8 mouse cellular contexts compared by ENCODE assay signal in genomic region chr8:56294373-56294877, GRCm38 (mm10). TPM values are rescaled to one million over a fixed set of nuclear protein-coding genes. Genes with fewer than 3 reads are reported as not detected.
A peak's percentile ranks its signal among the peaks of the same experiment; 100 is the strongest.
DNase-seq lines count a peak whose midpoint lies in the region; ATAC-seq and TF ChIP-seq lines count a peak whose summit lies in the region.

Hpgd (plus strand) TSS chr8:56294585.

- DNase-seq in cerebellum, postnatal 25 days, result peak; percentile 15 to 45
- no peak for DNase-seq in cerebellum, adult 18-20 months
- peak; percentile 69 for DNase-seq in embryonic facial prominence, embryonic 11.5 days (ENCODE audit: low spot score)
- peak; percentile 64 to 65 for DNase-seq in heart, adult 18-20 months
- DNase-seq in kidney, adult 2 months, result peak; percentile 65
- DNase-seq in liver, embryonic 13.5 days, result no peak
- DNase-seq in urinary bladder, adult 2 months (ENCODE audit: low spot score), result peak; percentile 68

- no peak within 1 kb of the TSS for H3K27ac ChIP-seq in embryonic facial prominence, embryonic 11.5 days (replicated peaks; ENCODE audit: low read depth, low read length)
- H3K27ac ChIP-seq in kidney, adult 2 months (ENCODE audit: insufficient read depth, low read depth, low read length), result no peak within 1 kb of the TSS
- peak within 1 kb of the TSS; percentile 1; the same call in 1 of the 2 replicates for H3K27ac ChIP-seq in liver, embryonic 13.5 days

- peak; percentile 87 for ATAC-seq in embryonic facial prominence, embryonic 11.5 days (replicated peaks; ENCODE audit: insufficient number of reproducible peaks, low FRiP score, low TSS enrichment, low read depth)
- peak; percentile 54 for ATAC-seq in liver, embryonic 13.5 days (ENCODE audit: low read depth)

- H3K79me2 ChIP-seq in myocyte (ENCODE audit: control insufficient read depth, insufficient read depth), result no peaks in the 10 kb centered on the region

- H3K4me1 ChIP-seq in embryonic facial prominence, embryonic 11.5 days (ENCODE audit: control insufficient read depth, insufficient read depth, low read length), result no peaks in the 10 kb centered on the region; the same call in 1 of the 2 replicates
- H3K4me1 ChIP-seq in kidney, adult 2 months (ENCODE audit: control insufficient read depth, insufficient read depth, low read length), result peaks cover 4% of the 10 kb centered on the region
- H3K4me1 ChIP-seq in liver, embryonic 13.5 days (replicated peaks), result 0 out of 2 replicates have a peak, but pooled peaks cover 4% of the 10 kb centered on the region

- WGBS in embryonic facial prominence, embryonic 11.5 days, result under 1% methylated on average over 33 of the region's 33 CpGs
- under 1% methylated on average over 33 of the region's 33 CpGs for WGBS in kidney, adult 2 months
- under 1% methylated on average over 33 of the region's 33 CpGs for WGBS in liver, embryonic 13.5 days (ENCODE audit: insufficient replicate concordance)

- peak within 1 kb of the TSS; percentile 38 for H3K4me3 ChIP-seq in embryonic facial prominence, embryonic 11.5 days (ENCODE audit: low read depth, low read length)
- H3K4me3 ChIP-seq in kidney, adult 2 months (ENCODE audit: insufficient read depth, low read depth, low read length), result peak within 1 kb of the TSS; percentile 63
- H3K4me3 ChIP-seq in liver, embryonic 13.5 days (replicated peaks), result peak within 1 kb of the TSS; percentile 53
- no peak within 1 kb of the TSS for H3K4me3 ChIP-seq in myocyte

- H3ac ChIP-seq in myocyte (ENCODE audit: control insufficient read depth, insufficient read length), result no peak within 1 kb of the TSS

- H3K27me3 ChIP-seq in embryonic facial prominence, embryonic 11.5 days (ENCODE audit: control insufficient read depth, insufficient read depth, low read length), result no peaks in the 10 kb centered on the region
- H3K27me3 ChIP-seq in kidney, adult 2 months (replicated peaks; ENCODE audit: control insufficient read depth, insufficient read depth, low read length), result no peaks in the 10 kb centered on the region
- H3K27me3 ChIP-seq in liver, embryonic 13.5 days, result peaks cover 12% of the 10 kb centered on the region
- no peaks in the 10 kb centered on the region for H3K27me3 ChIP-seq in myocyte (ENCODE audit: control insufficient read depth, insufficient read depth, insufficient read length)

- peak within 1 kb of the TSS; percentile 78 for H3K4me2 ChIP-seq in embryonic facial prominence, embryonic 11.5 days (ENCODE audit: low read depth, low read length)
- peak within 1 kb of the TSS; percentile 60 for H3K4me2 ChIP-seq in liver, embryonic 13.5 days
- H3K4me2 ChIP-seq in myocyte (ENCODE audit: low read depth), result peak within 1 kb of the TSS; percentile 47

- no peak for TF ChIP-seq CTCF in kidney, adult 2 months (conservative IDR thresholded peaks at IDR 0.05; ENCODE audit: insufficient read depth, insufficient read length, low read depth, low read length)

- no peaks in the 10 kb centered on the region for H3K9me3 ChIP-seq in embryonic facial prominence, embryonic 11.5 days (replicated peaks; ENCODE audit: control insufficient read depth, low read length)
- H3K9me3 ChIP-seq in liver, embryonic 13.5 days (replicated peaks), result no peaks in the 10 kb centered on the region

- peak within 1 kb of the TSS; percentile 52 for H3K9ac ChIP-seq in embryonic facial prominence, embryonic 11.5 days (replicated peaks; ENCODE audit: low read length)
- H3K9ac ChIP-seq in liver, embryonic 13.5 days, result peak within 1 kb of the TSS; percentile 47

- TF ChIP-seq POLR2A in kidney, adult 2 months (IDR thresholded peaks at IDR 0.05; ENCODE audit: low read depth, low read length), result no peak
- no peak for TF ChIP-seq POLR2A in myocyte (IDR thresholded peaks at IDR 0.05; ENCODE audit: insufficient read length, low read depth)

- H3K36me3 ChIP-seq in embryonic facial prominence, embryonic 11.5 days (replicated peaks; ENCODE audit: control insufficient read depth, insufficient read depth, low read depth, low read length), result no peaks in the 10 kb centered on the region
- H3K36me3 ChIP-seq in kidney, adult 2 months (ENCODE audit: control insufficient read depth, insufficient read depth, low read length), result no peaks in the 10 kb centered on the region
- no peaks in the 10 kb centered on the region for H3K36me3 ChIP-seq in liver, embryonic 13.5 days
- no peaks in the 10 kb centered on the region for H3K36me3 ChIP-seq in myocyte (ENCODE audit: control insufficient read depth, insufficient read depth)

TF ChIP-seq in myocyte, 11 proteins besides CTCF, POLR2A, EP300 and RAD21:
- no peak for TF ChIP-seq USF1 (IDR thresholded peaks at IDR 0.05; ENCODE audit: low read depth)
- TF ChIP-seq TCF12 (IDR thresholded peaks at IDR 0.05; ENCODE audit: insufficient read depth, poor library complexity, severe bottlenecking), result no peak
- no peak for TF ChIP-seq SRF (IDR thresholded peaks at IDR 0.05; ENCODE audit: control insufficient read depth, insufficient read length, low read depth)
- TF ChIP-seq MYOD1 (IDR thresholded peaks at IDR 0.05; ENCODE audit: control insufficient read depth in 1 of 3, insufficient read length in 2 of 3, low read depth in 2 of 3), result no peak
- TF ChIP-seq TCF3 (IDR thresholded peaks at IDR 0.05; ENCODE audit: insufficient read length, low read depth), result no peak

RNA-seq across cellular contexts. Expression of gene Hpgd, which starts in this region (rescaled TPM):
- polyA plus RNA-seq in embryonic facial prominence, embryonic 11.5 days (2014; fragmentation: Nextera tagmentation; extraction: Ambion mirVana), result 34.5 and 44.9 TPM in 2 replicates
- total RNA-seq in heart, adult 18-20 months (2021), result 1 to 10 TPM; 5.9 to 6.8 TPM
- polyA plus RNA-seq in kidney, adult 2 months (2012; rRNA removed), result 18.4 and 18.8 TPM in 2 replicates
- polyA plus RNA-seq in liver, embryonic 13.5 days (2015; fragmentation: Nextera tagmentation; extraction: Ambion mirVana), result 15.7 and 22.8 TPM in 2 replicates
- polyA plus RNA-seq in myocyte (2012; fragmentation: generic; extraction: Trizol), result 0.13 TPM
- 138 and 145 TPM in 2 replicates for polyA plus RNA-seq in urinary bladder, adult 2 months (2012; rRNA removed)

Comparison
In these comparisons a context has a peak if more than half of its experiments do, and no peak if none do; other contexts are left out.
1. RNA of gene Hpgd (polyA plus RNA-seq): 138 to 145 TPM in urinary bladder, adult 2 months, 34.5 to 44.9 TPM in embryonic facial prominence, embryonic 11.5 days, 18.4 to 18.8 TPM in kidney, adult 2 months and 15.7 to 22.8 TPM in liver, embryonic 13.5 days; 0.13 TPM in myocyte (single experiment); every median in the first group is over 10 times any median in the second.
2. DNase-seq: peak in cerebellum, postnatal 25 days (2 of 2), embryonic facial prominence, embryonic 11.5 days (single experiment), heart, adult 18-20 months (2 of 2), kidney, adult 2 months (single experiment) and urinary bladder, adult 2 months (single experiment); none in cerebellum, adult 18-20 months (0 of 2) and liver, embryonic 13.5 days (single experiment).
3. Peak in every context shown above with its lines, with median percentiles within 50 percentile points of each other: H3K4me2 ChIP-seq.